Mouse (Mus musculus) CH12.LX (cell line): ENCODE measurements around the gene Ccdc141. TPM values are rescaled to one million over a fixed set of nuclear protein-coding genes. Genes with fewer than 3 reads are reported as not detected.

Source experiments
- DNase-seq: peaks from one replicate; pipeline ENCODE4 v3.0.0-alpha.2; 2013; ENCODE audit errors: extremely low read depth
- H3K27ac ChIP-seq: 2 replicates; pipeline ENCODE4 v1.5.1; 2012; ENCODE audit warnings: low read depth, mild to moderate bottlenecking, control low read depth, moderate library complexity; ENCODE audit not compliant: insufficient read depth
- H3K27me3 ChIP-seq: replicated peaks from 2 replicates; pipeline ENCODE3; 2012; ENCODE audit warnings: inconsistent platforms
- H3K36me3 ChIP-seq, 2 experiments: replicated peaks in 1 of 2; 2 replicates each; pipeline versions ENCODE3 to v1.6.1; 2012; ENCODE audit warnings: inconsistent platforms in 1 of 2, low read length in 1 of 2, mild to moderate bottlenecking in 1 of 2, mixed read lengths in 1 of 2, moderate library complexity in 1 of 2; ENCODE audit not compliant: control insufficient read depth in 1 of 2, insufficient read depth in 1 of 2
- H3K4me1 ChIP-seq, 2 experiments: 2 replicates each; pipeline ENCODE4 v1.6.1; 2012; ENCODE audit warnings: inconsistent platforms in 1 of 2, moderate library complexity in 1 of 2; ENCODE audit not compliant: insufficient read depth in 2 of 2, control insufficient read depth in 1 of 2
- H3K4me2 ChIP-seq: 2 replicates; pipeline ENCODE4 v1.6.1; 2012; ENCODE audit warnings: low read depth, mild to moderate bottlenecking, control low read depth; ENCODE audit not compliant: poor library complexity, insufficient read depth, severe bottlenecking
- H3K4me3 ChIP-seq, 3 experiments: fragments of 150-350 bp in 1 of 3; sonication (generic) in 1 of 3; replicated peaks in 1 of 3; 2 replicates each; pipeline versions ENCODE3 to v1.5.1; 2011 to 2012; ENCODE audit warnings: low read depth in 2 of 3, low read length in 2 of 3, mild to moderate bottlenecking in 2 of 3, moderate library complexity in 2 of 3, control low read depth in 1 of 3, improper control_type of control experiment in 1 of 3, inconsistent platforms in 1 of 3, mixed read lengths in 1 of 3; ENCODE audit not compliant: poor library complexity in 1 of 3
- H3K79me2 ChIP-seq: replicated peaks from 2 replicates; pipeline ENCODE4 v1.6.1; 2012; ENCODE audit warnings: mild to moderate bottlenecking, moderate library complexity; ENCODE audit not compliant: control insufficient read depth, poor library complexity, insufficient read depth, severe bottlenecking; ENCODE audit errors: extremely low read depth
- H3K9ac ChIP-seq: 2 replicates; pipeline ENCODE4 v1.6.1; 2012; ENCODE audit warnings: low read depth, mild to moderate bottlenecking, control low read depth, moderate library complexity; ENCODE audit not compliant: insufficient read depth
- H3K9me3 ChIP-seq: replicated peaks from 2 replicates; pipeline ENCODE3; 2012; ENCODE audit warnings: low read length, inconsistent platforms, mixed read lengths
- BHLHE40 ChIP-seq: IDR thresholded peaks from 2 replicates; pipeline ENCODE4 v1.6.1; 2011; ENCODE audit warnings: mild to moderate bottlenecking, low read depth, low read length, improper control_type of control experiment
- ELF1 ChIP-seq: IDR thresholded peaks from 2 replicates; pipeline ENCODE4 v1.6.1; 2014; ENCODE audit warnings: low read depth, mild to moderate bottlenecking, inconsistent platforms, low read length, improper control_type of control experiment
- ETS1 ChIP-seq: conservative IDR thresholded peaks from 2 replicates; pipeline ENCODE4 v1.6.1; 2012; ENCODE audit warnings: low read depth, mild to moderate bottlenecking, inconsistent platforms, low read length, improper control_type of control experiment, moderate library complexity
- HCFC1 ChIP-seq: IDR thresholded peaks from 2 replicates; pipeline ENCODE4 v1.6.1; 2012; ENCODE audit warnings: low read depth, mild to moderate bottlenecking, inconsistent platforms, low read length, improper control_type of control experiment
- JUN ChIP-seq: IDR thresholded peaks from 2 replicates; pipeline ENCODE4 v1.6.1; 2011; ENCODE audit warnings: low read depth, mild to moderate bottlenecking, low read length, improper control_type of control experiment, moderate library complexity; ENCODE audit not compliant: insufficient read depth
- MAFK ChIP-seq: IDR thresholded peaks from 2 replicates; pipeline ENCODE4 v1.6.1; 2011; ENCODE audit warnings: low read length, improper control_type of control experiment; ENCODE audit not compliant: insufficient replicate concordance
- MAX ChIP-seq: IDR thresholded peaks from 2 replicates; pipeline ENCODE4 v1.6.1; 2011; ENCODE audit warnings: low read length, improper control_type of control experiment
- MEF2A ChIP-seq: IDR thresholded peaks from 2 replicates; pipeline ENCODE4 v1.6.1; 2014; ENCODE audit warnings: low read depth, mild to moderate bottlenecking, inconsistent platforms, low read length, improper control_type of control experiment, borderline replicate concordance
- MYC ChIP-seq: IDR thresholded peaks from 2 replicates; pipeline ENCODE4 v1.6.1; 2011; ENCODE audit warnings: low read depth, mild to moderate bottlenecking, improper control_type of control experiment, low read length
- NELFE ChIP-seq: IDR thresholded peaks from 2 replicates; pipeline ENCODE4 v1.6.1; 2011; ENCODE audit warnings: low read depth, low read length, improper control_type of control experiment
- NRF1 ChIP-seq: IDR thresholded peaks from 2 replicates; pipeline ENCODE4 v1.6.1; 2014; ENCODE audit warnings: low read depth, mild to moderate bottlenecking, inconsistent platforms, low read length, improper control_type of control experiment, moderate library complexity
- SIN3A ChIP-seq: IDR thresholded peaks from 2 replicates; pipeline ENCODE4 v1.6.1; 2012; ENCODE audit warnings: low read length, improper control_type of control experiment, inconsistent platforms
- SMC3 ChIP-seq: IDR thresholded peaks from 2 replicates; pipeline ENCODE4 v1.6.1; 2011; ENCODE audit warnings: low read depth, low read length, improper control_type of control experiment
- TCF12 ChIP-seq: IDR thresholded peaks from 2 replicates; pipeline ENCODE4 v1.6.1; 2014; ENCODE audit warnings: low read depth, mild to moderate bottlenecking, inconsistent platforms, low read length, improper control_type of control experiment
- USF2 ChIP-seq: conservative IDR thresholded peaks from 2 replicates; pipeline ENCODE4 v1.6.1; 2011; ENCODE audit warnings: low read depth, low read length, improper control_type of control experiment
- ZMIZ1 ChIP-seq: IDR thresholded peaks from 2 replicates; pipeline ENCODE4 v1.6.1; 2012; ENCODE audit warnings: low read depth, mild to moderate bottlenecking, inconsistent platforms, low read length, improper control_type of control experiment
- dilution Hi-C: fragments of 300-500 bp; cut with MboI; formaldehyde crosslinking; loops from 2 replicates; pipeline ENCODE4 v1.14.3; 2020; ENCODE audit warnings: low sequenced_read_pairs; ENCODE audit not compliant: extremely low pct_unique_long_range_greater_than_20kb, extremely low pct_ligation_motif_present
- in situ Hi-C: fragments of 300-500 bp; cut with MboI; formaldehyde crosslinking; loops from 3 replicates; pipeline ENCODE4 v1.14.3; 2019; ENCODE audit warnings: low sequenced_read_pairs, low pct_ligation_motif_present, low pct_unique_long_range_greater_than_20kb, mixed read lengths
- polyA plus RNA-seq: library from polyadenylated mRNA; unstranded; fragments of >175 nt; gene quantifications from 2 replicates; pipeline ENCODE4 v1.2.1, GENCODE M21; 2012; ENCODE audit warnings: low read depth; ENCODE audit not compliant: insufficient read length
- total RNA-seq, 2 experiments: library from RNA; depleted of rRNA; stranded (reverse); fragments of 300-350 nt in 1 of 2; fragments of >200 nt in 1 of 2; gene quantifications; 2 replicates each; pipeline ENCODE4 v1.2.3; 2012 to 2014

The Ccdc141 gene
- total and polyA plus RNA-seq, 3 experiments: not detected

- H3K79me2 ChIP-seq: no peaks in the 10 kb centered on the region
- in situ Hi-C loops (no loop called here), dilution Hi-C loops (no loop called here)
- H3K27me3 ChIP-seq: no peaks in the 10 kb centered on the region
- no peak overlapping the region for H3K9ac ChIP-seq
- no peak overlapping the region for H3K27ac ChIP-seq
- no peak for DNase-seq
- no peaks in the 10 kb centered on the region for H3K4me1 ChIP-seq
- no peak overlapping the region for H3K4me2 ChIP-seq
- TF ChIP-seq TCF12 (no peak), ETS1 (no peak), ZMIZ1 (no peak), MAX (no peak), NRF1 (no peak), SMC3 (no peak), JUN (no peak), MYC (no peak), ELF1 (no peak), MEF2A (no peak), BHLHE40 (no peak), SIN3A (no peak), HCFC1 (no peak)
- peaks cover 52% of the 10 kb centered on the region for H3K9me3 ChIP-seq
- no peaks in the 10 kb centered on the region for H3K36me3 ChIP-seq
- no peak overlapping the region for H3K4me3 ChIP-seq
These were observed 7.0 kb upstream of the Ccdc141 start for GRCm38 (mm10) chr2:77177472-77177871.

- no peak for DNase-seq
- H3K79me2 ChIP-seq: no peaks in the 10 kb centered on the region
- TF ChIP-seq MAFK (no peak), JUN (no peak), NELFE (no peak), USF2 (no peak)
- TF ChIP-seq, all 38 proteins: peak for 0
- H3K9me3 ChIP-seq: peaks cover 56% of the 10 kb centered on the region
- no peak overlapping the region for H3K4me3 ChIP-seq
- dilution Hi-C loops: no loop called here
- no peak overlapping the region for H3K4me2 ChIP-seq
- H3K27ac ChIP-seq: no peak overlapping the region
- no peaks in the 10 kb centered on the region for H3K27me3 ChIP-seq
- no peaks in the 10 kb centered on the region for H3K4me1 ChIP-seq
- in situ Hi-C loops: no loop called here
- H3K36me3 ChIP-seq: no peaks in the 10 kb centered on the region
- no peak overlapping the region for H3K9ac ChIP-seq
These were observed 6.0 kb upstream of the Ccdc141 start for GRCm38 (mm10) chr2:77176413-77176812.
